Mouse (Mus musculus): ENCODE data around the gene Mtus2. TPM values are rescaled to one million over a fixed set of nuclear protein-coding genes. Genes with fewer than 3 reads are reported as not detected.
A peak's percentile ranks its signal among the peaks of the same experiment; 100 is the strongest.

The Mtus2 gene
- polyA plus RNA-seq, 1 experiment from 2014 or later = 39.2 TPM

GRCm38 (mm10) chr5:148083541-148083940 lies 126.4 kb downstream of the Mtus2 start:
- WGBS = 97% methylated on average over 1 of the region's 1 CpGs
- Histone ChIP-seq H3K27ac (replicated peaks) (no peak overlapping the region), H3K4me2 (no peak overlapping the region), H3K4me3 (replicated peaks) (no peak overlapping the region), H3K36me3 (peaks cover 3% of the 10 kb centered on the region; the same call in 1 of the 2 replicates), H3K9ac (replicated peaks) (no peak overlapping the region), H3K9me3 (replicated peaks) (no peaks in the 10 kb centered on the region), H3K27me3 (replicated peaks) (no peaks in the 10 kb centered on the region), H3K4me1 (no peaks in the 10 kb centered on the region)
- no peak for ATAC-seq (ENCODE audit: low FRiP score)

- H3K27me3 ChIP-seq (replicated peaks) = no peaks in the 10 kb centered on the region
- ATAC-seq (ENCODE audit: low FRiP score) = no peak
- 89% methylated on average over 5 of the region's 5 CpGs for whole genome bisulfite sequencing
- peaks cover 3% of the 10 kb centered on the region; the same call in 1 of the 2 replicates for H3K36me3 ChIP-seq
- H3K27ac ChIP-seq (replicated peaks) = no peak overlapping the region
- H3K4me1 ChIP-seq = no peaks in the 10 kb centered on the region
- H3K9ac ChIP-seq (replicated peaks) = no peak overlapping the region
- H3K4me3 ChIP-seq (replicated peaks) = no peak overlapping the region
- H3K9me3 ChIP-seq (replicated peaks) = no peaks in the 10 kb centered on the region
- H3K4me2 ChIP-seq = no peak overlapping the region
Measured at GRCm38 (mm10) chr5:148084766-148085165, 127.6 kb downstream of the Mtus2 start.

GRCm38 (mm10) chr5:148087796-148088195 lies 130.7 kb downstream of the Mtus2 start:
- Histone ChIP-seq H3K4me2 (no peak overlapping the region), H3K27me3 (replicated peaks) (no peaks in the 10 kb centered on the region), H3K4me1 (peaks cover 4% of the 10 kb centered on the region; the same call in 1 of the 2 replicates), H3K9ac (replicated peaks) (no peak overlapping the region), H3K36me3 (peaks cover 3% of the 10 kb centered on the region; the same call in 1 of the 2 replicates), H3K27ac (replicated peaks) (no peak overlapping the region), H3K9me3 (replicated peaks) (no peaks in the 10 kb centered on the region), H3K4me3 (replicated peaks) (no peak overlapping the region)
- 79% methylated on average over 3 of the region's 3 CpGs for WGBS
- no peak for ATAC-seq (ENCODE audit: low FRiP score)

DNA sequence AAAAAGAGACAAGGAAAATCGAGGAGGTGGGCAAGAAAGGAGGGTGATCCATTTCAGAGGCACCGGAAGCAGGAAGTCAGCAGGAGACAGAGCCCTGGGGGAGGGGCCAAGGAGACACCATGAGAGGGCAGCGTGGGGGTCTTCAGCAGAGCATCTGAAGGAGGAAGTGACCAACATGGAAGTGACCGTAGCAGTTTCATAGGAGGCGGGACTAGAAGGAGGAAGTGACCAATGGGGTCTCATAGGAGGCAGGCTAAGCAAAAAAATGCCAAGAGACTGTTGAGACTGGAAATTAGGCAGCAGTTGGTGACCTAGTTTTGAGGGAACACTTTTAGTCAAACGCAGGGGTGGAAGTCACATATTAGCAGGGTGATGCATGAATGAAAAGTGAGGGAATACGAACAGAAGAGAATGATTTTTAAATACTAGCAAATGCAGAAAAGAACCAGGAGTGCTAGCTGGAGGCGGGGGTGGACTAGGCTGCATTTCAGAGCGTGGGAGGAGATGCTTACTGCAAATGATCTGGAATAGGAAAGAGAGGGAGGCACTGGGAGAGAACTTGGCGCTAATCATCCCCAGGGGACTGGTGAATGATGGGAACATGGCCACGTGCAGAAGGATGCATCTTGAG lies 133.2 kb downstream of the Mtus2 start:
- H3K4me1 ChIP-seq = peaks cover 6% of the 10 kb centered on the region; the same call in 1 of the 2 replicates
- H3K4me2 ChIP-seq = no peak overlapping the region
- WGBS = 76% methylated on average over 11 of the region's 11 CpGs
- no peak for ATAC-seq (ENCODE audit: low FRiP score)
- H3K4me3 ChIP-seq (replicated peaks) = no peak overlapping the region
- H3K27me3 ChIP-seq (replicated peaks) = no peaks in the 10 kb centered on the region
- H3K27ac ChIP-seq (replicated peaks) = no peak overlapping the region
- no peaks in the 10 kb centered on the region for H3K36me3 ChIP-seq
- no peaks in the 10 kb centered on the region for H3K9me3 ChIP-seq (replicated peaks)
- no peak overlapping the region for H3K9ac ChIP-seq (replicated peaks)

DNA sequence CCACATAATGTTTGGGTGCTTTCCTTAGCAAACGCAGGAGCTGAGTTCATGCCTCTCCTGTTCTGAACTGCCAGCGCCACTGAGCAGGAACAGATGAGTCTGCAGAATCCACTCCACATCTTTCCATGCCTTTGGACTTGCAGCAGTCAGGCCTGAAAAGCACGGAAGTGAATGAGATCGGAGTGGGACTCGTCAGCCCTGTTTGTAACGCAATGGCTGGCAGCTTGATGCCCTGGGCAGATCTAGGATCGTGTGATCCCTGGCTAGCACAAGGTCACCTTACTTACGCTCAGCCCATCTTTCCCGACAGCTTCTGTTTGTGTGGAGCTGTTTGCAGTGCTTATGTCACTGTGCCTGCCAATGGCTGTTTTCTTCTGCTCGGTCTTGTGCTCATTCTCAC lies 137.5 kb downstream of the Mtus2 start:
- Histone ChIP-seq H3K9ac (replicated peaks) (no peak overlapping the region), H3K4me1 (peaks cover 6% of the 10 kb centered on the region; the same call in 1 of the 2 replicates), H3K4me2 (no peak overlapping the region), H3K27ac (replicated peaks) (peak overlapping the region; percentile 38), H3K4me3 (replicated peaks) (no peak overlapping the region), H3K27me3 (replicated peaks) (no peaks in the 10 kb centered on the region), H3K9me3 (replicated peaks) (no peaks in the 10 kb centered on the region), H3K36me3 (no peaks in the 10 kb centered on the region)
- no peak for ATAC-seq (ENCODE audit: low FRiP score)
- 52% methylated on average over 10 of the region's 10 CpGs for WGBS

GRCm38 (mm10) chr5:148099356-148099755 lies 142.2 kb downstream of the Mtus2 start:
- Histone ChIP-seq H3K36me3 (no peaks in the 10 kb centered on the region), H3K27ac (replicated peaks) (no peak overlapping the region), H3K9me3 (replicated peaks) (no peaks in the 10 kb centered on the region), H3K4me1 (no peaks in the 10 kb centered on the region), H3K4me2 (no peak overlapping the region), H3K4me3 (replicated peaks) (no peak overlapping the region), H3K9ac (replicated peaks) (no peak overlapping the region), H3K27me3 (replicated peaks) (no peaks in the 10 kb centered on the region)
- no peak for ATAC-seq (ENCODE audit: low FRiP score)
- 90% methylated on average over 9 of the region's 9 CpGs for WGBS

- no peak overlapping the region for H3K9ac ChIP-seq (replicated peaks)
- no peaks in the 10 kb centered on the region for H3K27me3 ChIP-seq (replicated peaks)
- no peak overlapping the region for H3K4me3 ChIP-seq (replicated peaks)
- H3K4me2 ChIP-seq = no peak overlapping the region
- WGBS = 64% methylated on average over 6 of the region's 6 CpGs
- H3K9me3 ChIP-seq (replicated peaks) = no peaks in the 10 kb centered on the region
- no peak overlapping the region for H3K27ac ChIP-seq (replicated peaks)
- no peaks in the 10 kb centered on the region for H3K36me3 ChIP-seq
- ATAC-seq (ENCODE audit: low FRiP score) = no peak
- peaks cover 11% of the 10 kb centered on the region for H3K4me1 ChIP-seq
Measured at GRCm38 (mm10) chr5:148107324-148107723, 150.2 kb downstream of the Mtus2 start.

DNA sequence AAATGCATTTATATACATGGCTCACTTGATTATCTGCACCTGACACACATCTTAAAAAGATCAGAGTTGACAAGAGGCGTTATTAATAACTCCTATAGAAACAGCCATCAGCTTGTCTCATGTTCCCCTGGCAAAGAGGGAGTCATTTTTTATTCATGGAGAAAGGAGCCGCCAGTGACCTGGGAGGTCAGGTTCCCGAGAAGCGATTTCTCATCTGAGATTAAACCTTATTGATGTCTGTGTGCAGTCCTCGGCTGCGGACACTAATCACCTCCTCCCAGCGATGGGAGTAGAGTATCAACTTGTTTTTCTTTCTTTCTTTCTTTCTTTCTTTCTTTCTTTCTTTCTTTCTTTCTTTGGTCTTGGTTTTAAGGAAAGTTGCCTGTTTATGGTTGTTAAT lies 150.8 kb downstream of the Mtus2 start:
- 23% methylated on average over 7 of the region's 7 CpGs for WGBS
- Histone ChIP-seq H3K4me1 (peaks cover 11% of the 10 kb centered on the region), H3K4me2 (no peak overlapping the region), H3K36me3 (no peaks in the 10 kb centered on the region), H3K9me3 (replicated peaks) (no peaks in the 10 kb centered on the region), H3K27me3 (replicated peaks) (no peaks in the 10 kb centered on the region), H3K4me3 (replicated peaks) (no peak overlapping the region), H3K9ac (replicated peaks) (no peak overlapping the region), H3K27ac (replicated peaks) (no peak overlapping the region)
- ATAC-seq (ENCODE audit: low FRiP score) = no peak

- peak overlapping the region; percentile 58 for H3K27ac ChIP-seq (replicated peaks)
- H3K9me3 ChIP-seq (replicated peaks) = no peaks in the 10 kb centered on the region
- H3K36me3 ChIP-seq = no peaks in the 10 kb centered on the region
- H3K4me3 ChIP-seq (replicated peaks) = no peak overlapping the region
- H3K27me3 ChIP-seq (replicated peaks) = no peaks in the 10 kb centered on the region
- peaks cover 11% of the 10 kb centered on the region for H3K4me1 ChIP-seq
- H3K4me2 ChIP-seq = no peak overlapping the region
- no peak for ATAC-seq (ENCODE audit: low FRiP score)
- H3K9ac ChIP-seq (replicated peaks) = no peak overlapping the region
- WGBS = 33% methylated on average over 9 of the region's 9 CpGs
Measured at GRCm38 (mm10) chr5:148108314-148108713, 151.2 kb downstream of the Mtus2 start.

DNA sequence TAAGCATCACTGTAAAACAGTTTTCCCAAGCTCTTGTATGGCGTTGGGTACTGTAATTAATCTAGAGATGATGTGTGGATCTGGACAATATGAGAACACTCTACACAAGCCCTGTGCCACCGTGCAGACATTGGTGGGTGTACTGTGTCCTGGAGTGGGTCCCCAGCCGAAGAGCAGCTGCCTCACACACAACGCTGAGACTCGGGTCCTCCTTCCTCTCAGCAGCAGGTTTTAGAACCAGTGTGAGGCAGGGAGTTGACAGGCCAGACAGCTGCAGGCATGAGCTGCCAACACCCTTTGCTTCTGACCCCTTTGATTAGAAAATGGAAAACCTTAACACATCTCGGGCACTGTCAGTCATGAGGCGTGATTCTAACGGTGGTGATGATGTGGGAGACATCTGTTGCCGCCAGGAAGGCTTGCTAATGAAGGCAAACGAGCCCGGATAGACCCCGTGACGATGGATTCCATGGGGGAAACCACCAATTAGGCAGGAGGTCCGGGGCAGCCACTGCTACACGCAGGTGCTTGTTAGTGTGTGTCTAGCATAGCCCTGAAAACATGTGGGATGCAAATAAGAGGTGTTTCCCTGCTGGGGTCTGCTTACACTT lies 158.2 kb downstream of the Mtus2 start:
- ATAC-seq (ENCODE audit: low FRiP score) = no peak
- no peak overlapping the region for H3K27ac ChIP-seq (replicated peaks)
- 75% methylated on average over 15 of the region's 15 CpGs for WGBS

DNA sequence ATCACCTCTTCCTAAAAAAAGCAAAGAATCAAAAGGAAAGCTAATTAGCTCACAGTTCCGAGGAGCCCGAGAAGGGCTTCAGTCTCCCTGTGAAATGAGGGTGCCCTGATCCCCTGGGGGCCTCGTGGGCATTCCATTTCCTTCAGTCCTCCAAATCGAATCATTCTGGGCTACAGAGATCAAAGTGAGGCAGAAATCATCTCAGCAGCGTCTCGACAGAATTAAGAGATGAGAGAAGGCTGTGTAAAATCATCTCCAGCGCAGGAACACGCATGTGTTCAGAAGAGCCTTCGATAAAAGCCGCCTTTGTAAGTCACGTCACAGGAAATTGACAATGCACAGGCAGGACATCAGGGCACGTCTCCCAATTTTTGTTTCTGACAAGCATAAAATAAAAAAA lies 167.2 kb downstream of the Mtus2 start:
- no peaks in the 10 kb centered on the region for H3K27me3 ChIP-seq (replicated peaks)
- no peaks in the 10 kb centered on the region for H3K9me3 ChIP-seq (replicated peaks)
- H3K9ac ChIP-seq (replicated peaks) = no peak overlapping the region
- 72% methylated on average over 12 of the region's 12 CpGs for WGBS
- H3K4me1 ChIP-seq = no peaks in the 10 kb centered on the region
- H3K4me2 ChIP-seq = no peak overlapping the region
- ATAC-seq (ENCODE audit: low FRiP score) = no peak
- no peak overlapping the region for H3K27ac ChIP-seq (replicated peaks)
- H3K36me3 ChIP-seq = no peaks in the 10 kb centered on the region
- H3K4me3 ChIP-seq (replicated peaks) = no peak overlapping the region

More for the DNA sequence above, 158.2 kb downstream of the Mtus2 start:
- no peaks in the 10 kb centered on the region for H3K9me3 ChIP-seq (replicated peaks)
- no peaks in the 10 kb centered on the region for H3K27me3 ChIP-seq (replicated peaks)
- no peak overlapping the region for H3K9ac ChIP-seq (replicated peaks)
- no peaks in the 10 kb centered on the region for H3K4me1 ChIP-seq
- H3K36me3 ChIP-seq = no peaks in the 10 kb centered on the region
- no peak overlapping the region for H3K4me2 ChIP-seq
- H3K4me3 ChIP-seq (replicated peaks) = no peak overlapping the region

GRCm38 (mm10) chr5:148130691-148131457 lies 173.8 kb downstream of the Mtus2 start:
- no peak overlapping the region for H3K4me3 ChIP-seq (replicated peaks)
- no peak; the same call in 1 of the 2 replicates for ATAC-seq (ENCODE audit: low FRiP score)
- peak overlapping the region; percentile 38 for H3K27ac ChIP-seq (replicated peaks)
- WGBS = 50% methylated on average over 8 of the region's 8 CpGs
- no peak overlapping the region for H3K4me2 ChIP-seq
- peaks cover 30% of the 10 kb centered on the region for H3K4me1 ChIP-seq
- H3K9ac ChIP-seq (replicated peaks) = no peak overlapping the region
- H3K36me3 ChIP-seq = no peaks in the 10 kb centered on the region
- H3K9me3 ChIP-seq (replicated peaks) = no peaks in the 10 kb centered on the region
- H3K27me3 ChIP-seq (replicated peaks) = no peaks in the 10 kb centered on the region
